Mouse (Mus musculus) MEL (cell line): ENCODE measurements around the gene Ano6.

Experiments used
- CHD1 ChIP-seq: IDR thresholded peaks from 2 replicates; pipeline ENCODE4 v1.6.1; 2012; ENCODE audit warnings: low read depth, mild to moderate bottlenecking, inconsistent platforms, low read length, improper control_type of control experiment
- CTCF ChIP-seq, 3 experiments: IDR thresholded peaks in 2 of 3; conservative IDR thresholded peaks in 1 of 3; 2 replicates each; pipeline ENCODE4 v1.5.1; 2011 to 2012; ENCODE audit warnings: low read length in 3 of 3, low read depth in 2 of 3, mild to moderate bottlenecking in 2 of 3, improper control_type of control experiment in 1 of 3, inconsistent platforms in 1 of 3, mixed read lengths in 1 of 3, moderate library complexity in 1 of 3; ENCODE audit not compliant: control insufficient read depth in 1 of 3, insufficient read depth in 1 of 3, poor library complexity in 1 of 3, severe bottlenecking in 1 of 3
- E2F4 ChIP-seq: IDR thresholded peaks from 2 replicates; pipeline ENCODE4 v1.6.1; 2011; ENCODE audit warnings: low read depth, low read length, improper control_type of control experiment, borderline replicate concordance
- HCFC1 ChIP-seq: IDR thresholded peaks from 2 replicates; pipeline ENCODE4 v1.6.1; 2012; ENCODE audit warnings: low read depth, mild to moderate bottlenecking, inconsistent platforms, low read length, improper control_type of control experiment, moderate library complexity
- MYB ChIP-seq: IDR thresholded peaks from 2 replicates; pipeline ENCODE4 v1.6.1; 2011; ENCODE audit warnings: mild to moderate bottlenecking, low read depth, low read length, improper control_type of control experiment
- POLR2A ChIP-seq, 2 experiments: IDR thresholded peaks; 2 replicates each; pipeline ENCODE4 v1.6.1; 2011 to 2012; ENCODE audit warnings: low read length in 2 of 2, mild to moderate bottlenecking in 2 of 2, control low read depth in 1 of 2, improper control_type of control experiment in 1 of 2, low read depth in 1 of 2, moderate library complexity in 1 of 2; ENCODE audit not compliant: control insufficient read depth in 1 of 2, insufficient read depth in 1 of 2, poor library complexity in 1 of 2
- TAL1 ChIP-seq: IDR thresholded peaks from 2 replicates; pipeline ENCODE4 v1.6.1; 2012; ENCODE audit warnings: mild to moderate bottlenecking, inconsistent platforms, low read length, moderate library complexity, mixed read lengths

DNA sequence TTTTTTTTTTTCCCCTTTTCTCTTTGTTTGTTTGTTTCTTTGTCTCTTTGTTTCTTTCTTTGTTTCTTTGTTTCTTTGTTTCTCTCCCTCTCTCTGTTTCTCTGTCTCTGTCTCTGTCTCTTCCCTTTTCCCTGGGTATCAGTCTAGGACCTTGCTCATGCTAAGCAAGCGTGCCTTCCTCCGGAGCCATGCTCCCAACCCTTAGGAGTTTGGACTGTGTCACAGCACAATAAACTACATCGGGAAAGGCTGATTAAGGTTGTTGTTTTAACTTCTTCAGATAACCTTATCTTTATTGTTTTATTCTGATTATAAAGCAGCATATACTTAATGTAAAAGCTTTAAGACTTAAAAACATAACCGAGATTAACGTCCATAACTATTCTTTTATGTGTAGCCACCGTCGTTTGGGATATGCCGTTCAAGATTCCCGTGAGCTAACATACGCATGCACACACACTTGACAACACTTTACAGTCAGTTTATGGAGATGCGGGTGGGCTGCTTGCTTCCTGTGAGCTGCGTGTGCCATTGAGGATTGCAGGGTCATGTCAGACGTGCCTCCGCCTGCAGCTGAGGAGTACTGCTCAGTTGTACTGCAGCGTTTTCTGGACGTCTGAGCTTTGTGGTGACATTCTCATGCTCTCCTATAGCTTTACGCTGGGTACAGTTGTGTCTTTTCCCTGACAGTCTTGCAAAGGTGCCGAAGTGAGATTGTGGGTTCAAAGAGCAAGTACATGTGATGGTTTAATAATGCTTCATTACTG lies 52.7 kb downstream of the Ano6 start:
- no peak for TF ChIP-seq CTCF (IDR thresholded peaks at IDR 0.05 in 2 of 3, conservative IDR thresholded peaks at IDR 0.05 in 1 of 3; ENCODE audit: control insufficient read depth in 1 of 3, insufficient read depth in 1 of 3, low read depth in 2 of 3, low read length in 3 of 3, poor library complexity in 1 of 3, severe bottlenecking in 1 of 3)
- TF ChIP-seq HCFC1 = no peak
- TF ChIP-seq POLR2A (IDR thresholded peaks at IDR 0.05; ENCODE audit: control insufficient read depth in 1 of 2, insufficient read depth in 1 of 2, low read depth in 1 of 2, low read length in 2 of 2, poor library complexity in 1 of 2) = no peak
- TF ChIP-seq E2F4 = no peak
- TF ChIP-seq CHD1 = no peak
- no peak for TF ChIP-seq MYB
- TF ChIP-seq TAL1 = no peak
